24 mouse cellular contexts compared by ENCODE assay signal in genomic region chr14:103150139-103150538, GRCm38 (mm10). TPM values are rescaled to one million over a fixed set of nuclear protein-coding genes. Genes with fewer than 3 reads are reported as not detected.
A peak's percentile ranks its signal among the peaks of the same experiment; 100 is the strongest.
DNase-seq lines count a peak whose midpoint lies in the region; ATAC-seq lines count a peak whose summit lies in the region.
"Had no signal": no experiment of that assay in that cellular context is flagged by ENCODE, and none has a peak within 500 bp of the region (broad histone marks: within the 10 kb centered on the region; RNA-seq: fewer than 3 reads in every experiment).

No protein-coding gene starts in this region.

- no peaks in the 10 kb centered on the region for H3K9me3 ChIP-seq in embryonic facial prominence, embryonic 10.5 days
- H3K9me3 ChIP-seq: embryonic facial prominence, embryonic 15.5 days; limb, embryonic 15.5 days; midbrain, embryonic 12.5 days; neural tube, embryonic 15.5 days had no signal

- H3K4me1 ChIP-seq in embryonic facial prominence, embryonic 10.5 days, result no peaks in the 10 kb centered on the region
- H3K4me1 ChIP-seq: embryonic facial prominence, embryonic 15.5 days; limb, embryonic 15.5 days; midbrain, embryonic 12.5 days; neural tube, embryonic 15.5 days had no signal

- WGBS in embryonic facial prominence, embryonic 10.5 days, result 95% methylated on average over 5 of the region's 5 CpGs

- H3K27me3 ChIP-seq in embryonic facial prominence, embryonic 10.5 days (replicated peaks; ENCODE audit: low read depth, poor library complexity, severe bottlenecking), result no peaks in the 10 kb centered on the region
- H3K27me3 ChIP-seq: embryonic facial prominence, embryonic 15.5 days; limb, embryonic 15.5 days; midbrain, embryonic 12.5 days; neural tube, embryonic 15.5 days had no signal

- peak; percentile 96 for ATAC-seq in frontal cortex, adult (ENCODE audit: low TSS enrichment)
- ATAC-seq: activated CD4-positive, CD25-positive, alpha-beta regulatory T cell, adult 4 months; forebrain, embryonic 14.5 days; intestine, postnatal 0 days had no signal

- H3K27ac ChIP-seq in embryonic facial prominence, embryonic 10.5 days (replicated peaks), result no peak overlapping the region
- H3K27ac ChIP-seq: embryonic facial prominence, embryonic 15.5 days; gastrocnemius, adult 2 months; limb, embryonic 15.5 days; liver, embryonic 14.5 days; midbrain, embryonic 12.5 days; neural tube, embryonic 15.5 days; stomach, postnatal 0 days had no signal

- DNase-seq in frontal cortex, postnatal 14 days (ENCODE audit: low spot score in 2 of 2), result no peak
- peak; percentile 88 for DNase-seq in right cerebral cortex, adult 18-20 months
- DNase-seq in right cerebral cortex, postnatal 4 days, result no peak
- DNase-seq in left cerebral cortex, postnatal 36 days (ENCODE audit: low spot score in 2 of 2), result peak; percentile 70 to 76
- peak; percentile 83 for DNase-seq in telencephalon, adult 2 months (ENCODE audit: low read depth, low spot score)
- DNase-seq in adrenal gland, adult 18-20 months (ENCODE audit: low spot score in 2 of 2), result no peak
- DNase-seq in embryonic facial prominence, embryonic 10.5 days (ENCODE audit: low spot score), result no peak
- DNase-seq: adrenal gland, postnatal 10 days; cerebellum, adult 8-10 months; cerebellum, postnatal 36 days; gastrocnemius, adult 2 months; heart, postnatal 10 days; kidney, postnatal 25 days; lung, embryonic 14.5 days had no signal

- peaks cover 60% of the 10 kb centered on the region for H3K36me3 ChIP-seq in embryonic facial prominence, embryonic 10.5 days (replicated peaks)

- no peak overlapping the region for H3K4me3 ChIP-seq in embryonic facial prominence, embryonic 10.5 days
- H3K4me3 ChIP-seq: embryonic facial prominence, embryonic 15.5 days; gastrocnemius, adult 2 months; limb, embryonic 15.5 days; midbrain, embryonic 12.5 days; neural tube, embryonic 15.5 days had no signal

- intact Hi-C loops in left cerebral cortex, postnatal 36 days (cut with DNase I), result no loop called here

RNA-seq across cellular contexts. Expression of gene Fbxl3, which starts 50.8 kb away (rescaled TPM):
- 10 to 100 TPM; 83.0 to 99.0 TPM for total RNA-seq in left cerebral cortex, postnatal 36 days (2021)
- 10 to 100 TPM; 61.3 to 71.8 TPM for total RNA-seq in adrenal gland, adult 18-20 months (2021)
- polyA plus RNA-seq in embryonic facial prominence, embryonic 10.5 days (2016; fragmentation: Nextera tagmentation; extraction: Ambion mirVana), result 13.9 and 15.0 TPM in 2 replicates

Comparison
In these comparisons a context has a peak if more than half of its experiments do, and no peak if none do; other contexts are left out.
1. DNase-seq: peak in right cerebral cortex, adult 18-20 months (single experiment), left cerebral cortex, postnatal 36 days (2 of 2) and telencephalon, adult 2 months (single experiment); none in frontal cortex, postnatal 14 days (0 of 2), right cerebral cortex, postnatal 4 days (single experiment), adrenal gland, adult 18-20 months (0 of 2) and embryonic facial prominence, embryonic 10.5 days (single experiment).